Mouse (Mus musculus) lung, embryonic 14.5 days (tissue): ENCODE data around the gene Wdr1. TPM values are rescaled to one million over a fixed set of nuclear protein-coding genes. Genes with fewer than 3 reads are reported as not detected.

Experiments used
- ATAC-seq: fragments of 200-750 bp; cut with Nextera tagmentation; 2 replicates; pipeline ENCODE4 v1.8.0; 2017; ENCODE audit warnings: mild to moderate bottlenecking, moderate TSS enrichment, moderate library complexity; ENCODE audit not compliant: insufficient read depth
- DNase-seq: peaks from one replicate; pipeline ENCODE4 v3.0.0-alpha.2; 2015
- H3K27ac ChIP-seq: fragments of 300-500 bp; sonication (generic); 2 replicates; pipeline ENCODE4 v1.5.1; 2014; ENCODE audit warnings: low read depth, mild to moderate bottlenecking, moderate library complexity
- H3K27me3 ChIP-seq: fragments of 300-500 bp; sonication (generic); 2 replicates; pipeline ENCODE4 v1.6.1; 2014; ENCODE audit warnings: low read length, control low read depth; ENCODE audit not compliant: insufficient read depth
- H3K36me3 ChIP-seq: fragments of 300-500 bp; sonication (generic); 2 replicates; pipeline ENCODE4 v1.6.1; 2014; ENCODE audit warnings: control low read depth; ENCODE audit not compliant: insufficient read depth
- H3K4me1 ChIP-seq: fragments of 300-500 bp; sonication (generic); 2 replicates; pipeline ENCODE4 v1.6.1; 2014; ENCODE audit warnings: antibody characterized with exemption, control low read depth; ENCODE audit not compliant: insufficient read depth
- H3K4me2 ChIP-seq: fragments of 300-500 bp; sonication (generic); 2 replicates; pipeline ENCODE4 v1.6.1; 2014; ENCODE audit warnings: mild to moderate bottlenecking
- H3K4me3 ChIP-seq: fragments of 300-500 bp; sonication (generic); 2 replicates; pipeline ENCODE4 v1.5.1; 2014; ENCODE audit warnings: low read depth, low read length
- H3K9ac ChIP-seq: fragments of 300-500 bp; sonication (generic); 2 replicates; pipeline ENCODE4 v1.6.1; 2014
- H3K9me3 ChIP-seq: fragments of 300-500 bp; sonication (generic); 2 replicates; pipeline ENCODE4 v1.6.1; 2016; ENCODE audit warnings: low read depth, low read length, control low read depth
- CTCF ChIP-seq: IDR thresholded peaks from 2 replicates; pipeline ENCODE4 v1.5.1; 2016; ENCODE audit warnings: antibody characterized with exemption, low read depth
- WGBS: fragments of 180-500 bp; shearing (Covaris S2); extraction: QIAGEN DNeasy Blood & Tissue Kit; methylation state at CpG from one replicate; pipeline ENCODE4 v1.1.7; 2014; 5-methylcytosine and 5-hydroxymethylcytosine counted together
- polyA plus RNA-seq: library from polyadenylated mRNA; unstranded; fragments of >200 nt; fragmentation: Nextera tagmentation; extraction: Ambion mirVana; gene quantifications from 2 replicates; pipeline ENCODE4 v1.2.1, GENCODE M21; 2014

The Wdr1 gene
- polyA plus RNA-seq, 1 experiment from 2014 or later = 226 TPM

DNA sequence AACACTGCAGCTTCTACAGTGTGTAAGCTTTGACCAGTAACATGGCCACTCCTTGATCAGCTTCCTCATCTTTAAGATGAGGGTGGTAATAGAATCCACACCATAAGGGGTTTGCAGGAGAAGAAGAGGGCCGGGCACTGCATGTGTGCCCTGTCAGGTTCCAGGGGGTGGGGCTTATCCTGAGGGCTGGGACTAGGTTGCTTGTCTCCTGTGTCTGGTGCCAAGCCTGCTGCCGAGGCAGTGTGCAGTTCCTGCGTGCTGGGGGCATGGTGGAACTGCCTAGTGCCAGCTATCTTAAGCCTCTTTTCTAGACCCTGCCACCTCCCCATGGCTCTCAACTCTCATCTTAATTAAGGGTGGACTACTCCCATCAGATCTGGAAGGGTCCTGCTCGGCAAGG is 84.0 kb downstream of the Wdr1 start:
- peaks cover 8% of the 10 kb centered on the region; the same call in 1 of the 2 replicates for H3K4me1 ChIP-seq
- 37% methylated on average over 4 of the region's 4 CpGs for WGBS
- ATAC-seq (peak; percentile 22; the same call in 1 of the 2 replicates), DNase-seq (peak; percentile 23)
- no peaks in the 10 kb centered on the region for H3K9me3 ChIP-seq
- H3K9ac ChIP-seq = no peak overlapping the region
- H3K36me3 ChIP-seq = no peaks in the 10 kb centered on the region
- peak overlapping the region; percentile 69; the same call in 1 of the 2 replicates for H3K4me2 ChIP-seq
- H3K4me3 ChIP-seq = no peak overlapping the region
- H3K27ac ChIP-seq = no peak overlapping the region
- no peaks in the 10 kb centered on the region for H3K27me3 ChIP-seq
- no peak for TF ChIP-seq CTCF

GRCm38 (mm10) chr5:38477731-38478445 is 85.1 kb downstream of the Wdr1 start:
- no peaks in the 10 kb centered on the region for H3K9me3 ChIP-seq
- no peak overlapping the region for H3K27ac ChIP-seq
- TF ChIP-seq CTCF = no peak
- no peak overlapping the region for H3K9ac ChIP-seq
- H3K36me3 ChIP-seq = no peaks in the 10 kb centered on the region
- H3K27me3 ChIP-seq = no peaks in the 10 kb centered on the region
- H3K4me1 ChIP-seq = peaks cover 8% of the 10 kb centered on the region; the same call in 1 of the 2 replicates
- WGBS = 74% methylated on average over 7 of the region's 7 CpGs
- ATAC-seq = no peak
- DNase-seq = peak; percentile 32
- no peak overlapping the region for H3K4me3 ChIP-seq
- no peak overlapping the region for H3K4me2 ChIP-seq

DNA sequence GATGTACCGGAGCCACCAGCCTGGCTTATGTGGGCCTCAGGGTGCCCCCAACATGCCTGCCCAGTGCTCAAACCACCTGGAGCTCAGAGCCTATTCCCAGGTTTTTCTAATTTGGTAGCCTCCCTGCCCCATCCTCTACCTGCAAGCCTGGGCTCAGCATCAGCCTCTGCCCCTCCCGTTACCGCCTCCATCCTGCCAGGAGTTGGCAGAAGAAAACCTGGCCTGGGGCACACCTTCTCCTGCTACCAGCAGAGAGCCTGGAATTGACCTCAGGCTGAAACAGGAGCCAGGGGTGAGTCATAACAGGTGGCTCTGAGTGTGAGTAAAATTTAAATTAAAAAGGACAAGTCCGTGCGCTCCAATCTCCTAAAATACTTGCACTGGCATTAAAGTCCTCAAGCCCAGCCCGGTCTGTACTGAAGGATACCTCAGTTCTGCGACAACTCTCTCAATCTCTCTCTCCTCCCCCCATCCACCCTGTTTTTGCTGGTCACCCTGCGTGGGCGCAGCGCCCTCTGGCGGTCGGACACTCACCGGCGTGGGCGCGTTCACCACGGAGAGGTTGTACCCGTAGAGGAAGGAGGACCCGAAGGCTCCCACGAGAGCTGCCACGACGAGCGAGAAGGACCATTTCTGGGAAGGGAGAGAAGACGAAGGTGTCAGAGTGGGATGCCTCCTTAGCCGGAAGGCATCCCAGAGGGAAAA is 86.0 kb downstream of the Wdr1 start:
- H3K9ac ChIP-seq = no peak overlapping the region
- H3K4me1 ChIP-seq = peaks cover 8% of the 10 kb centered on the region; the same call in 1 of the 2 replicates
- no peak overlapping the region for H3K4me2 ChIP-seq

More for the DNA sequence above, 86.0 kb downstream of the Wdr1 start:
- Histone ChIP-seq H3K9me3 (no peaks in the 10 kb centered on the region), H3K36me3 (no peaks in the 10 kb centered on the region), H3K27me3 (no peaks in the 10 kb centered on the region), H3K4me3 (no peak overlapping the region), H3K27ac (no peak overlapping the region)
- DNase-seq = no peak
- ATAC-seq = no peak
- 88% methylated on average over 25 of the region's 25 CpGs for WGBS
- peak; percentile 32; the same call in 1 of the 2 replicates for TF ChIP-seq CTCF

Other genes with a start within 250 kb of the Wdr1 start
- not detected in 2 replicates for gene Drd5, start 243.9 kb downstream of the Wdr1 start, polyA plus RNA-seq
- 0.64 and 2.2 TPM in 2 replicates for gene Slc2a9, start 60.1 kb downstream of the Wdr1 start, polyA plus RNA-seq
- gene Zfp518b, start 121.6 kb upstream of the Wdr1 start, polyA plus RNA-seq = 22.7 and 25.4 TPM in 2 replicates